Mouse (Mus musculus) mouse embryonic stem cell (cell line): Measurements from ENCODE around the gene Arf1.
"Not testable (repeated sequence)": the region's sequence is repeated elsewhere in the genome, so short reads cannot be mapped to it uniquely, and the experiment has no call there.

Experiments used
- in situ Hi-C, 2 experiments: fragments of 300-500 bp; cut with MboI; formaldehyde crosslinking; loops; 1 replicate in 1 of 2; 3 replicates in 1 of 2; pipeline ENCODE4 v1.14.3; 2019 to 2020; ENCODE audit warnings: low sequenced_read_pairs in 2 of 2, low pct_unique_long_range_greater_than_20kb in 1 of 2, mixed read lengths in 1 of 2; ENCODE audit not compliant: unreplicated experiment in 1 of 2

Gene Arf1

GRCm38 (mm10) chr11:59230144-59230760 lies 2.2 kb upstream of the Arf1 start:
- in situ Hi-C loops: no loop called here

GRCm38 (mm10) chr11:59227604-59228121 lies 407 bp downstream of the Arf1 start:
- in situ Hi-C loops: no loop called here

- in situ Hi-C loops: no loop called here
Observed at GRCm38 (mm10) chr11:59226787-59227603, 1.1 kb downstream of the Arf1 start.

GRCm38 (mm10) chr11:59226251-59226650 lies 1.8 kb downstream of the Arf1 start:
- in situ Hi-C loops: no loop called here

GRCm38 (mm10) chr11:59225167-59225566 lies 2.9 kb downstream of the Arf1 start:
- in situ Hi-C loops: no loop called here

GRCm38 (mm10) chr11:59224470-59224869 lies 3.6 kb downstream of the Arf1 start:
- in situ Hi-C loops: no loop called here

GRCm38 (mm10) chr11:59224025-59224424 lies 4.0 kb downstream of the Arf1 start:
- in situ Hi-C loops: no loop called here

- in situ Hi-C loops: no loop called here
Observed at GRCm38 (mm10) chr11:59222306-59222705, 5.8 kb downstream of the Arf1 start.

- in situ Hi-C loops: no loop called here
Observed at GRCm38 (mm10) chr11:59221604-59222003, 6.5 kb downstream of the Arf1 start.

- in situ Hi-C loops: no loop called here
Observed at GRCm38 (mm10) chr11:59219064-59219463, 9.0 kb downstream of the Arf1 start.

- in situ Hi-C loops: no loop called here
Observed at GRCm38 (mm10) chr11:59218389-59218998, 9.6 kb downstream of the Arf1 start.

GRCm38 (mm10) chr11:59216955-59217354 lies 11.1 kb downstream of the Arf1 start:
- in situ Hi-C loops: no loop called here

- in situ Hi-C loops: no loop called here
Observed at GRCm38 (mm10) chr11:59212892-59213494, 15.1 kb downstream of the Arf1 start.

- in situ Hi-C loops: not testable (repeated sequence)
Observed at GRCm38 (mm10) chr11:59212320-59212719, 15.8 kb downstream of the Arf1 start.

GRCm38 (mm10) chr11:59211561-59211960 lies 16.5 kb downstream of the Arf1 start:
- in situ Hi-C loops: not testable (repeated sequence)

GRCm38 (mm10) chr11:59210020-59210419 lies 18.1 kb downstream of the Arf1 start:
- in situ Hi-C loops: no loop called here

- in situ Hi-C loops: no loop called here
Observed at GRCm38 (mm10) chr11:59209580-59209979, 18.5 kb downstream of the Arf1 start.

- in situ Hi-C loops: no loop called here
Observed at GRCm38 (mm10) chr11:59209003-59209441, 19.0 kb downstream of the Arf1 start.
